Mouse (Mus musculus) CD4-positive, CD25-positive, alpha-beta regulatory T cell, adult 2 months (primary cell): ENCODE measurements around the gene Lactb.

ENCODE experiments used
- DNase-seq: peaks from one replicate; pipeline ENCODE4 v3.0.0-alpha.2; 2012; ENCODE audit warnings: low read depth, low spot score

The Lactb gene

DNA sequence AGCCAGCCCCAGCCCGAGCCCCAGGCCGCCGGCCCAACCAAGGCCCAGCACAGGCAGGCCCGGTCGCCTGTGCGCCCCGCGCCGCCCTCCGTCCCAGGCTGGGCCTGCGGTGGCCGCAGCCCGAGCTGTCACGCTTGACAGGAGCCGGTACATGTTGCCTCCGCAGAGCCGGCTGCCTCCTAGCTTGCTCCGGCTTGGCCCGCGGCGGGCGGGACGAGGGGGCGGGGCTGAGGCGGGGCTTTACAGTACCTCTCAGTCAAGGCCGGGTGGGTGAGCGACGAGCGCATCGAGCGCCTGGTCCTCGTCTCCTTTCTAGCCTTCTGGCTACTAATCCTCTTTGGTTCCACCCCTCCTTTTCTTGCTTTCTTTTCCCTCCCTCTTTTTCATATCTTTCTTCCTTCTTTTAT, at the start of gene Lactb:
Gene Lactb (minus strand): TSS at position 246 of the 407 bp plus-strand sequence.
- peak; percentile 94 for DNase-seq

DNA sequence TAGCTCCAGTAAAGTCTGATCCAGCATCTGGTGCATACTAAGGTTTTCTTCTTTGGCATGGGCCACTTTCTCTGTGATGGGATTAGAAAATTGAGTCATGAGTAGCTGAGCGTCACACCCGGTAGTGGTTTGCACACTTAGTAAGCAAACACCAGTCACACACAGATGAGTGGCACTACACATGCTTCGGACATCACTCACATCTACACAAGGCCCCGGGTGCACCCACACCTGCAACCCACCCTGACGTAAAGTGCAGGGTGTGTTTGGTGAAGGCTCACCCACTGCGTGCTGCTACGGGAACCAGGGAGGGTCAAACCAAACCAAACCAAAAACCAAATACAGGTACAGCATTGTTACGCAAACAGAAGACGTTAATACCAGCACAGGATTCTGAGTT, 48.1 kb upstream of the Lactb start:
- DNase-seq, result no peak

DNA sequence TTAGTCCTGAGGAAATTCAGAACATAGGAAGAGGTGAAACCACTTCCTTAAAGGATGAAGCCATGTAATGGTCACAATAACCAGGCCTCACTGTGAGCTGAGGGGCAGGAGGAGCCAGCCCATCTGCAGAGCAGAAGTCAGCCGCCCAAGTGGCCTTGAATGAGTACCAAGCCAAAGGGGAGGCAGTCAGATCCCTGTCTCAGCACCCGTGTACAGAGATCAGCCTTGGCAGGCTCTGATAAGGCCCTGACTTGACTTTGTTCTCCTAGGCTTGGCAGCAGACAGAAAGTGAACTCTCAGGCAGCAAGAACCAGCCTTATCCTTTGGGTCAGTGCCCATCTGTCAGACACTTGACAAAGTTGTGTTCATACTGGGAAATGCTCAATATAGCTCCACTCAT, 44.8 kb upstream of the Lactb start:
- no peak for DNase-seq

GRCm38 (mm10) chr9:67013501-67013900, 38.2 kb upstream of the Lactb start:
- no peak for DNase-seq

DNA sequence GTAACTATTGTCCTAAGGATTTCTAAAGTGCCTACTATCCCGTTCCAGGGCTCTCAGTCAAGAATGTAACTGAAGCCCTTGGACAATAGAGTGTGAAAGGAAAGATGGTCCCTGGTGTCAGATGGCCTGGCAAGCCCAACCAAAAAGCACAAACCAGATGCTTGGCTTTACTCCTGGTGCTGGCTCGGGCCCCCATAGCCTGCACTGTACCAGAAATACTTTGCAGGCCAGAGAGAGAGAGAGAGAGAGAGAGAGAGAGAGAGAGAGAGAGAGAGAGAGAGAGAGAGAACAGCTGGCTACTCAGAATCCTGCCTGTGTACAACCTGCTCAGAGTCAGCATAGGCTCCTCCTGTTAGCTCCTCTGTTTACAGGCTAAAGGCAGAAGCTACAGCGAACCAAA, 37.2 kb upstream of the Lactb start:
- no peak for DNase-seq

- DNase-seq, result no peak
Measured at GRCm38 (mm10) chr9:67011483-67011882, 36.2 kb upstream of the Lactb start.

GRCm38 (mm10) chr9:67008781-67009180, 33.5 kb upstream of the Lactb start:
- no peak for DNase-seq

DNA sequence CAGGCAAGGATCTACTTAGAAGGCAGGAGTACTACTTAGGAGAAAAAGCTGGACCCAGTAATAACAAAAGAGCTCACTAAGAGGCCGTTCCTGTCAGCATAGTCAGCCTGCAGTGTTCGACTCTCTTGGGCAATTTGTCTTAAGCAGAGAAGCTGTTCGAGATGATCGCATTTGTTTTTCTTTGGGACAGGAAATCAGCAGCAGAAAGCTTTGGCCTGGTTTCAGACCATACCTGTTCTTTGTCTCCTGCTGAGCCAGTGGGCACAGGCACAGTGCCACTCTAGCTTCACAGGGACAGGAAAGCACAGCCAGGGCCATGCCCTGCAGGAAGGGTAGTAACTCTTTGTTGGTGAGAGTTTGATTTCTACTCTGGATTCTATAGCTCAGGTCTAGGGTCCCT, 31.1 kb upstream of the Lactb start:
- DNase-seq, result no peak

- DNase-seq, result no peak
Measured at GRCm38 (mm10) chr9:67005161-67005742, 30.0 kb upstream of the Lactb start.

DNA sequence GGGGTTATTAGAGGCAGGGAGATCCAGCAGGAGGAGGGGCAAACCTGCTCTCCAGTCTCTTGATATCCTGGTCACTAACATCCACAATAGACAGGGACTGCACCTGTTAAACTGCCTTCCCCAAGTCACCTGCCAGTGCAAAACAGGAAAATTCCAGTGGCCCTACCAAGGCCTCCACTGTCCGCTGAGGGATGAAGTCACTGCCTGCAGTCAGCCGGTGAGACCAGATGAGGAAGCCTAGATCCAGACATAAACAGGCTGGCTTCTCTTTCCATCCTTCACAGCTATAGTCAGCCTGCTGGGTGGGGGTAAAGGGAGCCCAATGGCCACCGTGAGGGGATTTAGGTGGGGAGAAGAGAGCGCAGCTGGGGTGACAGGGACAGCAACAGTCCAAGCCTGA, 28.4 kb upstream of the Lactb start:
- no peak for DNase-seq

GRCm38 (mm10) chr9:67003156-67003555, 27.9 kb upstream of the Lactb start:
- peak; percentile 42 for DNase-seq

GRCm38 (mm10) chr9:67001506-67001905, 26.2 kb upstream of the Lactb start:
- no peak for DNase-seq

GRCm38 (mm10) chr9:67001050-67001449, 25.8 kb upstream of the Lactb start:
- DNase-seq, result peak; percentile 91

GRCm38 (mm10) chr9:66999698-67000097, 24.4 kb upstream of the Lactb start:
- DNase-seq, result no peak

GRCm38 (mm10) chr9:66991750-66992410, 16.6 kb upstream of the Lactb start:
- no peak for DNase-seq

GRCm38 (mm10) chr9:66991021-66991749, 15.9 kb upstream of the Lactb start:
- no peak for DNase-seq

GRCm38 (mm10) chr9:66990046-66990445, 14.8 kb upstream of the Lactb start:
- DNase-seq, result peak; percentile 66

DNA sequence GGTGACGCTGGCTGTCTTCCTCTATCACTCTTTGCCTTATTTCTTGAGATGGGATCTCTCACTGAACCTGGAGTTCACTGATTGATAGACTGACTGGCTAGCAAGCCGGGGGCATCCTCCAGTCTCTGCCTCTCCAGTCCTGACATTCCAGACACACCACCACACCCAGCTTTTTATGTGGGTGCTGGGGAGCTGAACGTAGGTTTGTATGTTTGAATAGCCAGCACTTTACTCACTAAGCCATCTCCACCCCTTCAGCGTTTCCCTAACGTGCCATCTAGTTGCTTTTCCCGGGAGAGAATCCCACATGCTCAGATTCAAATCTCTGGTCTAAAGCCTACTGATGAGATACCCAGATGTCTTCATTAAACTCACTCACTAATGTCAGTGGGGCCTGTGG, 14.3 kb upstream of the Lactb start:
- DNase-seq, result no peak

GRCm38 (mm10) chr9:66988888-66989414, 13.7 kb upstream of the Lactb start:
- peak; percentile 40 for DNase-seq

- DNase-seq, result no peak
Measured at GRCm38 (mm10) chr9:66988198-66988887, 13.1 kb upstream of the Lactb start.

DNA sequence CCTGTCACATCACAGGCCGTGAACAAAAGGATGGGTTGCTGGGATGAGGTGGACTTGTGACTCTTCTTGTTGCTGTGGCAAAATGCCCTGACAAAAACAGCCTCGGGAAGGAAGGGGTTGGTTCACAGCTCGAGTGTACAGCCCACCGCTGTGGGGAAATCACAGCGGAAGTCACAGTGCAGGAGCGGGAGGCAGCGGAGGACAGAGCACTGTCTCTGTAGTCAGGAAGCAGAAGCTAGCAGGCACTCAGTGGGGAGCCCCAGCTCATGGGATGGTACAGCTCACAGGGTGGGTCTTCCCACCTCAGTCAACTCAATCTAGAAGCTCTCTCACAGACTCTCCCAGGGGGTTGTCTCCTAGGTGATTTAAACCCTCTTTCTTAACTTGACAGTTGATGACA, 10.1 kb upstream of the Lactb start:
- DNase-seq, result peak; percentile 47

- no peak for DNase-seq
Measured at GRCm38 (mm10) chr9:66982085-66982484, 6.8 kb upstream of the Lactb start.
